Mouse (Mus musculus): ENCODE data around the gene Gm45785. TPM values are rescaled to one million over a fixed set of nuclear protein-coding genes. Genes with fewer than 3 reads are reported as not detected.

Gm45785 gene
- polyA plus RNA-seq (2012; rRNA removed) = not detected in 2 replicates

GRCm38 (mm10) chr7:140855860-140856784, at the start of gene Gm45785:
TSS of gene Gm45785 (minus strand) at chr7:140856331.

GRCm38 (mm10) chr7:140900220-140900619, 44.1 kb upstream of the Gm45785 start, which contains the start of gene Cox8b:
TSS of gene Cox8b (minus strand) at chr7:140900446.

GRCm38 (mm10) chr7:140881696-140882468, 25.8 kb upstream of the Gm45785 start, which contains the start of the genes Psmd13 and Sirt3:
TSS of gene Psmd13 (plus strand) at chr7:140881968.
TSS of gene Sirt3 (minus strand) at chr7:140882309.

GRCm38 (mm10) chr7:140857550-140858505, 1.7 kb upstream of the Gm45785 start, which contains the start of gene Bet1l:
TSS of gene Bet1l (minus strand) at chr7:140857577.

GRCm38 (mm10) chr7:140856785-140857549, 836 bp upstream of the Gm45785 start, which contains the start of gene Ric8a:
TSS of gene Ric8a (plus strand) at chr7:140856957.

GRCm38 (mm10) chr7:140847755-140848580, 8.2 kb downstream of the Gm45785 start, which contains the start of gene Odf3:
TSS of gene Odf3 (plus strand) at chr7:140847805.

GRCm38 (mm10) chr7:140844905-140845665, 11.0 kb downstream of the Gm45785 start, which contains the start of gene Scgb1c1:
TSS of gene Scgb1c1 (plus strand) at chr7:140845547.

GRCm38 (mm10) chr7:140834968-140835757, 21.0 kb downstream of the Gm45785 start, which contains the start of gene Urah:
TSS of gene Urah (plus strand) at chr7:140835018.

GRCm38 (mm10) chr7:140821653-140822329, 34.3 kb downstream of the Gm45785 start, which contains the start of gene Zfp941:
TSS of gene Zfp941 (minus strand) at chr7:140822178.

GRCm38 (mm10) chr7:140787406-140788052, 68.6 kb downstream of the Gm45785 start, which contains the start of gene Syce1:
TSS of gene Syce1 (minus strand) at chr7:140787852.

Other genes starting within 250 kb of the Gm45785 start
- not detected in 2 replicates for gene Olfr61, start 227.4 kb downstream of the Gm45785 start, polyA plus RNA-seq (2012; rRNA removed)
- not detected in 2 replicates for gene Olfr53, start 209.9 kb downstream of the Gm45785 start, polyA plus RNA-seq (2012; rRNA removed)
- not detected in 2 replicates for gene Olfr539, start 196.4 kb downstream of the Gm45785 start, polyA plus RNA-seq (2012; rRNA removed)
- gene Olfr45, start 174.4 kb downstream of the Gm45785 start, polyA plus RNA-seq (2012; rRNA removed) = not detected in 2 replicates
- not detected in 2 replicates for gene Olfr541, start 159.1 kb downstream of the Gm45785 start, polyA plus RNA-seq (2012; rRNA removed)
- 60.5 and 91.1 TPM in 2 replicates for gene Cyp2e1, start 92.6 kb downstream of the Gm45785 start, polyA plus RNA-seq (2012; rRNA removed)
- gene Syce1, start 68.5 kb downstream of the Gm45785 start, polyA plus RNA-seq (2012; rRNA removed) = 0.06 and 0.07 TPM in 2 replicates
- 0.17 and 0.21 TPM in 2 replicates for gene Zfp941, start 34.2 kb downstream of the Gm45785 start, polyA plus RNA-seq (2012; rRNA removed)
- 112 and 142 TPM in 2 replicates for gene Urah, start 21.3 kb downstream of the Gm45785 start, polyA plus RNA-seq (2012; rRNA removed)
- not detected in 2 replicates for gene Scgb1c1, start 10.8 kb downstream of the Gm45785 start, polyA plus RNA-seq (2012; rRNA removed)
- gene Odf3, start 8.5 kb downstream of the Gm45785 start, polyA plus RNA-seq (2012; rRNA removed) = not detected in 2 replicates
- 17.1 and 20.2 TPM in 2 replicates for gene Ric8a, start 626 bp upstream of the Gm45785 start, polyA plus RNA-seq (2012; rRNA removed)
- gene Bet1l, start 1.2 kb upstream of the Gm45785 start, polyA plus RNA-seq (2012; rRNA removed) = 18.5 TPM in 2 replicates
- gene Psmd13, start 25.6 kb upstream of the Gm45785 start, polyA plus RNA-seq (2012; rRNA removed) = 36.4 TPM in 2 replicates
- gene Sirt3, start 26.0 kb upstream of the Gm45785 start, polyA plus RNA-seq (2012; rRNA removed) = 46.5 and 51.9 TPM in 2 replicates
- gene Cox8b, start 44.1 kb upstream of the Gm45785 start, polyA plus RNA-seq (2012; rRNA removed) = 0.19 and 0.20 TPM in 2 replicates
- 61.4 and 61.9 TPM in 2 replicates for gene Nlrp6, start 64.6 kb upstream of the Gm45785 start, polyA plus RNA-seq (2012; rRNA removed)
- gene Pgghg, start 85.1 kb upstream of the Gm45785 start, polyA plus RNA-seq (2012; rRNA removed) = 12.3 and 13.2 TPM in 2 replicates
- gene Ifitm5, start 94.0 kb upstream of the Gm45785 start, polyA plus RNA-seq (2012; rRNA removed) = 0.67 and 0.85 TPM in 2 replicates
- 0.14 TPM in 1 of 2 replicates, not detected in the other for gene Gm45717, start 99.6 kb upstream of the Gm45785 start, polyA plus RNA-seq (2012; rRNA removed)
- gene Ifitm2, start 99.7 kb upstream of the Gm45785 start, polyA plus RNA-seq (2012; rRNA removed) = 552 and 564 TPM in 2 replicates
- 53.0 and 54.4 TPM in 2 replicates for gene Ifitm1, start 110.9 kb upstream of the Gm45785 start, polyA plus RNA-seq (2012; rRNA removed)
- 164 and 239 TPM in 2 replicates for gene Ifitm3, start 154.4 kb upstream of the Gm45785 start, polyA plus RNA-seq (2012; rRNA removed)
- 193 and 325 TPM in 2 replicates for gene Ifitm6, start 161.6 kb upstream of the Gm45785 start, polyA plus RNA-seq (2012; rRNA removed)
- not detected in 2 replicates for gene Gm17387, start 172.8 kb upstream of the Gm45785 start, polyA plus RNA-seq (2012; rRNA removed)
- gene B4galnt4, start 204.8 kb upstream of the Gm45785 start, polyA plus RNA-seq (2012; rRNA removed) = 0.46 and 0.61 TPM in 2 replicates
- 0.74 and 0.85 TPM in 2 replicates for gene Pkp3, start 221.9 kb upstream of the Gm45785 start, polyA plus RNA-seq (2012; rRNA removed)
- 17.1 and 19.8 TPM in 2 replicates for gene Sigirr, start 244.2 kb upstream of the Gm45785 start, polyA plus RNA-seq (2012; rRNA removed)

All from liver, embryonic 18 days (tissue).